Mouse (Mus musculus) hindlimb bud, embryonic 11.5 days (tissue): ENCODE data around the gene Toe1.
"Not testable (repeated sequence)": the region's sequence is repeated elsewhere in the genome, so short reads cannot be mapped to it uniquely, and the experiment has no call there.

Experiments
- DNase-seq: peaks from one replicate; pipeline ENCODE4 v3.0.0-alpha.2; 2012; ENCODE audit warnings: low read depth, low spot score; ENCODE audit errors: extremely low spot score

The Toe1 gene

DNA sequence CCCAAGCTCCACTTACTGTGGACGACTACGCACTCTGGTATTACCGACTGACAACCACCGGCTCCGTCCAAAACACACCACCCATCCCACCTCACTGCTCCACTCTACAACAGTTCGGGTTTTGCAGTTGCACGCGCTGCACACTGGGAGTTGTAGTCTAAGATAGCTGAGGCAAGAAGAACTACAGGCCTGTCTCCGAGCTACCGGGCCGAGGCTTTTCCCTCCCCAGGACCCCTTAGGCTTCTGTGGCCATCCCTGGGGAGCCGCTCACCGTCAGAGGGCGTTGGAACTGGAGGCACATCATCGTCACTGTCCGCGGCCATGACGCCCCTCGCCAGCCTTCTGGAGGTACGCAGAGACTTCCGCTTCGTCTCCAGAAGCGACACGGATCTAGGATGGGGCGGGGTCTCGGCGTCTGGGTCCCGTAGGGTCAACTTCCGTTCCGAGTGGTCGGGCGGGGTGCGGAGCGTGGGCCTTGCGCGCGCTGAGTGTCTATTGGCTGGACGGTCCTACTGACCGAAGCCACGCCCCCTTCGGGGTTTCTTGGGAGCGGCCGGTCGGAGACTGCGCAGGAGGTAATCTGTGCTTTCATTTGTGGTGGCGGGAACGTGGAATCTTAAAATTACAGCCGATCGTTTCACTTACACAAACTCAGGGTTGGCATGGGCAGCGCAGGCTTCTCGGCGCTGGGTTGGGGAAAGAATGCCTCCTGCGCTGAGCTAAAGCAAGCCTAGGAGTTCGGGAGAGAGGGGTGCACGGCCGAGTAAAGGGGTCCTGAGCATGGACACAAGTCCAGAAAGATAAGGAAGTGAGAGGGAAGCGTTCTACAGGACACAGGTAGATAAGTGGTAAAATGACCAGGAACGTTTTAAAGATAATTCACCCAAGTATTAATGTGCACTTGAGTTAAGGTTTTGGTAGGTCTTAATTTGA is at the start of gene Toe1, which contains the start of gene Mutyh:
Gene Toe1, minus strand, starts transcription at position 444 of the 933 bp plus-strand sequence.
Gene Mutyh, plus strand, starts transcription at position 527 of the 933 bp plus-strand sequence.
- DNase-seq, result peak; percentile 83

DNA sequence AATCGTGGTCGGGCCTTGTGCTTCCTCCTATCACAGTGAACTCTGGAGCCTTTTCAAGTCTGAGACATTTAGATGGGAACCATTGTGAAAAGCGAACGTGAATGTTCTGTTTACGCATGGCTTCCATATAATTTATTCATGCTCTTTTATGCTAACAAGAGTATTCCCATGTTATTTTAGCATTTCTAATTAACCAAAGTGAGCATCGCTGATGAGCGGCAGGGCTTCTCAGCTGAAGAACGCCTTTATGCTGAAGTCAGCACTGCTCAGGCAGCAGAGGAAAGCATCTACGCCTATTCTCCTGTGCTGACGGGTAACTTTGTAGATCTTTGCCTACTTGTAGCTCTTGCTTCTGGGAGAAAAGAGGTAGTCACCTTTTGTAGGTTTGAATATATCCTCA is 49.8 kb upstream of the Toe1 start:
- no peak for DNase-seq

DNA sequence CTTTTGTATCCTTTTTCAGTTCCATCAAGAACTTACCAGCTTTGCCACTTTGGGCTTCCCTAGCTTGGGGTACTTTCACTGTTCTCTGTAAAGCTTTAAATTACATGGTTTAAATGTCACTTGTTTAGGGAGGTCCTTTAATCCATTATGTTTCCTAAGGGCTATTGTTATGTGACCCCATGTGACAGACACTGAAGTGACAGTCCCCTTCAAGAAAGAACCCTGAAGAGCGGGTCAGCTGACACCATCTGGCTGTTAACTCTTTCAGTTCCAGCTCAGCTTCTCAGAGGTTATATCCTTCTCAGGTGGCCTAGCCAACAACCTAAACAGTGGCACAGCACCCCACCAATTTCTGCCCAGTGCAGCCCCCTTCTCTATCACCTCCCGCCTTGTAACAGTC is 46.8 kb upstream of the Toe1 start:
- DNase-seq, result no peak

GRCm38 (mm10) chr4:116849901-116850300 is 42.5 kb upstream of the Toe1 start:
- no peak for DNase-seq

GRCm38 (mm10) chr4:116844324-116844723 is 36.9 kb upstream of the Toe1 start:
- no peak for DNase-seq

GRCm38 (mm10) chr4:116840841-116841240 is 33.4 kb upstream of the Toe1 start:
- no peak for DNase-seq

GRCm38 (mm10) chr4:116840096-116840495 is 32.7 kb upstream of the Toe1 start:
- not testable (repeated sequence) for DNase-seq

DNA sequence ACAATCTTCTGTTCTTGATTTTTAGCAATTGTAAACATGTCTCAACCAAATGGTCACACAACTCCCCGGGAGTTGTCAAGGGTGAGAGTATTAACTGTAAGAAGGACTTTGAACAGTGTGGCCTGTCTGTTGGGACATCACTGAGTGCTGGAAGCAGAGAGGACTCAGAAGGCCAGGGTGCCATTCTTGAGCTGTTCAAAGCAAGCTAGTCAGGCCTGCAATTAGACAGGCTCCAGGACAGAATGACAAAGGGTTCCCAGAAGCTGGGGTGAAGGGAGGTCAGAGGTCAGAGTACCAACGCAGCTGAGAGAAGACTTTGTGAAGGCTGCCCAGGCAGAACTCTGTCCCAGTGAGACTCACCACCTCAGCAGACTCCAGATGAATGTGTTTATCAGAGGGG is 31.6 kb upstream of the Toe1 start:
- DNase-seq, result no peak

DNA sequence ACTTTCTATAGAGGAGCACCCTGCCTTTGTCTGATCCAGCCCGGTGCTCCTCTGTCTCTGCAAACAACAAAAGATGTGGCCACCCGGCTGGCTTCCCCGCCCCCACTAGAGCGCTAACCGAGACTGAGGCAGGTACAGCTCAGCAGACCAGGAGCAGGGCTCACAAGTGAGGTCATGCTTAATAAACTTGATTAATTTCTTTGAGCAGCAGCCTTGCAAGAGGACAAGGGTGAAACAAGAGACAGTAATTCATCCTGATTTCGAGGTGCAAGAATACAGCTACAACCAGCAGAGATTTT is 22.6 kb upstream of the Toe1 start:
- DNase-seq, result no peak

GRCm38 (mm10) chr4:116829364-116830069 is 22.1 kb upstream of the Toe1 start:
- DNase-seq, result no peak

GRCm38 (mm10) chr4:116827819-116828218 is 20.4 kb upstream of the Toe1 start:
- peak; percentile 89 for DNase-seq

GRCm38 (mm10) chr4:116824541-116825004 is 17.1 kb upstream of the Toe1 start:
- no peak for DNase-seq

DNA sequence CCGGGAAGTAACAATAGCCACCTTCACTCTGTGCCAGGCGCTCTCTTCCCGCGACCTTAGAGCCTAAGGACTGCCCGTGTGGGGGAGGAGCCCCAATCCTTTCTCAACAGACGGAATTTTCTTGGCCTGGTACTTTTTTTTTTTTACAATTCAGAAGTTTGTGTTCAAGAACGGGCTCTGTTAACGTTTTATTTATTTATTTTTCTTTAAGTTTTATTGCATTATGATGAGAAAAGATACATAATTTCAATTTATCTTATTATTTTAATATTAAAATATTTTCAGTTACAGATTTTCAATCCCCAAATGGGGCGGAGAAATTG is 14.2 kb upstream of the Toe1 start, which contains the start of gene Hpdl:
Gene Hpdl, minus strand, starts transcription at position 14 of the 323 bp plus-strand sequence.
- DNase-seq, result no peak

DNA sequence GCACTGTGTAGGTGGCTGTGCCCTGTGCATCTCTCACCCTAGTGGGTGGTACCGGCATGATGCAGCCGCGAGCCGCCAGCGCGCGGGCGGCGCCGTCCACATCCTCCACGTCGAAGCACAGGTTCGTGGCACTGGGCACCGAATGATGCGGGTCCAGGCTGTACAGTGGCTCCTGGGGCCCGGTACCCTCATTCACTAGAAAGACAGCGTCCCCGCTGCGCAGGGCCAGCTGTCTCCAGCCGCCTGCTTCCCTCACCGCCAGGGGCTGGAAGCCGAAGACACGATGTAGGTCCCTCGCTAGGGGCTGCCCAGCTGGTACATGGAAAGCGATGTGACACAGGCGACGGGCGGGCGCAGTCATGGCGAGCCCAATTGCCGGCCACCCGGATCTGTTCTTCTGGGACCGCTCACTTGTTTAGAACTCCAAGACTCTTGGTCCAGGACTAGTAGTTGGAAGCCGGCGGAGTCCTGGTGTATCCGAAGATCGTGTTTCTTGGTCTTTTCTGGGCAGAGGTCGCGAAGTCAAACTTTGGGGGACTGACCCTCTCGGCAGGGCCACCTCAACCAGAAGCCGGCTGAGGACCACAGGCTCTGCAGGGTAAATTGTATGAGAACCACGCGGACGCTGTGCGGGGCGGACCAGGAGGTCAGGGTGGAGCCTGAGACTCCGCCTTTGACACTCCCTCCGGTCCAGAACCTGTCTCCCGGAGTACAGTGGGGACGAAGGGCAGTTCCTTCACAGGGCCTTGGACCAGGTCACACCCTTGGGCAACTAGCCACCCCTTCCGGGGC is 13.7 kb upstream of the Toe1 start:
- no peak for DNase-seq

DNA sequence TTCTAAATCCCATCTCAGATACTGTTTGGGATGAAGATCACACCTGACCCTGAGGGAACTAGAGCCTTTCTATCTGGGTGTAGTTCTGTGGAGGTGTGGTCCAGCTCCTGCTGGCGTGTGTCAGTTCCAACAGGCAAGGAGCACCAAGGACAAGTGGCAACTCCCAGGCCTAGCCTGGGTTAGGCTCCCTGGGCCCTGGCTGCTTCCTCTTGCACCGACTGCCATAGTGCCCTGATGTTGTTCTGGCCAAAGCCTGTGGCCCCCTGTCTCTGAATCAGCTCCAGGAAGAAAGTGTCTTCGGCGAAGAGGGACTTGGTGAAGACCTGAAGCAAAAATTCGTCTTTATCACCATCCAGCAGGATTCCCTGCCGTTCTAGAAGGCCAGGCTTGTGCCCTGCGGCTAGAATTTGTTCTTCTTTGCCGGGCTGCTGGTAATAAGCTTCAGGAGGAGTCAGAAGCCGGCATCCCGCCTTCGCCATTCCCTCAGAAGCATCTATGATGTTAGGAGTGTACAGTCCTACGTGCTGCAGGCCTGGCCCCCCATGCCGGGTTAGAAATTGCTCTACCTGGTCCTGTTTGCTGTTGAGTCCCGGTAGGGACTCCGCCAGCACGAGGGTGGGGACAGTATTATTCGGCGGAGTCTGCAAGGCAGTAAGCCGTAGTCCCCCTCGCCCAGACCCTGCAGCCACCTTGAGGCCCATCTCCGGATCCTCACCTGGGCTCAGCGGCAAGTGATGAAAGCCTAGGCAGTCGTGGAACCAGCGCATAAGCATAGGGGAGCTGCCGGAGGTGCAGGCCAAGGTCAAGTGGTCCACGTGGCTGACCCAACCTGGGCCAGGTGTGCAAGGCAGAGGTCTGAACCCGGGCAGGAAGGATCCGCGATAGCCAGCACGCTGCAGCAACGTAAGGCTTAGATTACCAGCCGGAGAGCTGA is 12.8 kb upstream of the Toe1 start:
- DNase-seq, result no peak

DNA sequence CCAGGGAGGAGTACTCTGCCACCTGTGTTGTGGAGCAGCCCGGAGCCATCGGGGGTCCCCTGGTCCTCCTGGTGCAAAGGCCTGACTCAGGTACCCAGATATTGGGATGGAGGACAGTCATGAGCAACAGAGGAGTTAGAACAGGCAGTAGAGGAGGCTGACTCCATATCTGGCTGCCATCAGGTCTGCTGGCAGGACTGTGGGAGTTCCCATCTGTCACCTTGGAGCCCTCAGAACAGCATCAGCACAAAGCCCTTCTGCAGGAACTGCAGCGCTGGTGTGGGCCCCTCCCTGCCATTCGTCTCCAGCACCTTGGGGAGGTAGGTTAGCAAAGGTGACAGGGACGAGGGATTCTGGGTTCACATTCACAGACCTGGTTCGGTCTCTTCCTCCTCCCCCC is 10.0 kb upstream of the Toe1 start:
- DNase-seq, result no peak

DNA sequence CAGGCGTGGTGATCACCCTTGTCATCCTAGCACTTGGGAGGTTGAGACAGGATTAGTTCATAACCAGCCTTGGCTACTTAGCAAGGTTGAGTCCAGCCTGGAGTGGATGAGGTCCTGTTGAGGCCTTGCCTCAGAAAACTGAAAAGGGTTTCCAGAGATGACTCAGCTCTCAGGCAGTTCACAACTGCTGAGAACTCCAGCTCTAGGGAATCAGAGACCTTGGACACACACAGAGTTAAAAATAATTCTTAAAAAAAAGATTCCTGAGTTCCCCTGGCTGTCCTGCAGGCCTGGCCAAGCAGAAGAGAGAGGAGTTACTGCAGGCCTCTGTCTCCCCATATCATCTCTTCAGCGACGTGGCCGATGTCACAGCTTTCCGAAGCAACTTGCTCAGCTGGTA is 7.8 kb upstream of the Toe1 start:
- no peak for DNase-seq

DNA sequence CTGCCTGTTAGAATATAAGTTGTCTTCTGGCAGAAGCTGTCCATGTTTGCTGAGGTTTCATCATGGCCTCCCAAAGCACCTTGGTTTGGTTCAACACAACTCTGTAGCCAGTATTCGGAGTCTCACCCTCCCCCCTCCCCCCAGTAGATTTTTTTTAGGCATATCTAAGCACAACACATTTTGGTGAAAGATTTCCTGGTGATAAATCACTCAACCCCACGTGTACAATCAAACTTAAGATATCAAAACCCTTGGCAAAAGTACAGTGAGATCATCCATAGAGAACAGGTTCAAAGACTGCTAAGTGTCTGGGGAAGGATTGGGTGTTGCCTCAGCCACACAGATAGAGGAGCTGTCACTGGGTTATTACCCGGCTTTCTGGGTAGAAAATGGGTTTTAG is 3.6 kb upstream of the Toe1 start:
- no peak for DNase-seq

DNA sequence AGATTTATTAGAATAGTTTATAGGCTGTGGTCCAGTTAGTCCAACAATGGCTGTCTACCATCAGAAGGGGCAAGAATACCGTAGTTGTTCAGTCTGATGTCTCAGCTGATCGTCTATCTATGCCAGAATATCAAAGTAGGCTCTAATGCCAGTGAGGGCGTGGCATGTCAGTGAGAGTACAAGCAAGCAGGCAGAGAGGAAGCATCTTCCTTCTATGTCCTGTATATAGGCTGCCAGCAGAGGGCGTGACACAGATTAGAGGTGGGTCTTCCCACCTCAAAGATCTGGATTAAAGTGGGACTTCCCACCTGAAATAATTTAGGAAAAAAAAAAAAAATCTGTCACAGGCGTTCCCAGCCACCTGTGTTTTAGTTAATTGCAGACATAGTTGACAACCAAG is 7.5 kb downstream of the Toe1 start:
- DNase-seq, result no peak

- no peak for DNase-seq
These were observed 10.9 kb downstream of the Toe1 start for GRCm38 (mm10) chr4:116796442-116797110.
